Mouse (Mus musculus): ENCODE measurements around the gene Agpat4.

DNA sequence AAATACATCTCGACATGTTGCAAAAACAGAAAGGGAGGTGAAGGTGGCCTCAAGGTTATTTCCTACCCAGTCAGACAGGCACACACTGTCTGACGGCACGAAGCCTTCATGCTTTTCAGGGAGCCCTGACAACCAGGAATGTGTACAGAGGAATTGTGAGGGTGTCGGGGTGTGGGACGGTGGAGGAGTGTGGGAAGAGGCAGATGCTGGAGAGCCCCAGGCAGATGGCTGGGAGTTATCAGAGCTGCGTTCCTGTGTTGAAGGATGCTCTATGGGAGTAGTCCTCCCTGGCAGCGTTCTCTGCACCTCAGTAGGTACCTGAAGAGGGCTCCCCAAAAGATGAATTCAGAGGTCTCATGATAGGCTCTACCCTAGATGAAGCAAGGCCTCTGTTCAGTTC, 45.4 kb downstream of the Agpat4 start:
- TF ChIP-seq POLR2A (IDR thresholded peaks at IDR 0.05; ENCODE audit: control insufficient read depth, extremely low read depth, insufficient read depth, low read length, poor library complexity) (no peak), CTCF (IDR thresholded peaks at IDR 0.05; ENCODE audit: borderline replicate concordance, control insufficient read depth, extremely low read depth, insufficient read depth, low read length, poor library complexity) (no peak)
